ENCODE assay signal across 7 mouse cellular contexts in the genomic region with DNA sequence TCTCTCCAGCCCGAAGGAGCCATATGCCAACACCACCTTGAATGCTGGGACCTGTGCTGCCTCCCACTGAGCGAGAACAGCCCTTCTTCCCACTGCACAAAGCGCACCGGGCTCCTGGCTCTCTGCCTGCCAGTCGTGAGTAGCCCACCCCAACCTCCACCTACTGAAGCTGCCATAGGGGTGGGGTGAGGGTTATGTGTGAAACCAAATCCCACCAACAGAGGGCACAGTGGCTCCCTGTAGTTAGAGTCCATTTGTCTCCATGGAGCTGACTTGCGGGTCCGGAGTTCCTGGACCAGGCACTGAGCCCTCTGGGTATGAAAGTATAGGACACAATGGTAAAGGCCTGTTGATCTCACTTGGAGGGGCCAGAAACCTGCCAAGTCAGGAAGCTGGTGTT. TPM values are rescaled to one million over a fixed set of nuclear protein-coding genes. Genes with fewer than 3 reads are reported as not detected.
DNase-seq lines count a peak whose midpoint lies in the region; ATAC-seq and TF ChIP-seq lines count a peak whose summit lies in the region.

No protein-coding gene starts in this region.

- no peak overlapping the region for H3K9ac ChIP-seq in intestine, embryonic 14.5 days (ENCODE audit: low read length)
- no peak overlapping the region for H3K9ac ChIP-seq in intestine, embryonic 16.5 days (ENCODE audit: low read depth, low read length)
- H3K9ac ChIP-seq in midbrain, embryonic 12.5 days (replicated peaks), result no peak overlapping the region

- ATAC-seq in intestine, embryonic 14.5 days (replicated peaks; ENCODE audit: low FRiP score, low TSS enrichment, low read depth), result 0 out of 2 replicates have a peak, but pooled peaks have one; percentile 43
- ATAC-seq in intestine, embryonic 16.5 days, result no peak; the same call in 1 of the 2 replicates
- 0 out of 2 replicates have a peak, but pooled peaks have one; percentile 27 for ATAC-seq in midbrain, embryonic 12.5 days (ENCODE audit: low FRiP score, low read depth)
- no peak for ATAC-seq in monocyte, adult 5-6 weeks (replicated peaks; ENCODE audit: insufficient number of reproducible peaks, low FRiP score, low TSS enrichment, poor library complexity, severe bottlenecking)

- H3K27me3 ChIP-seq in intestine, embryonic 14.5 days (replicated peaks; ENCODE audit: control insufficient read depth, insufficient read depth, low read length), result peaks cover 11% of the 10 kb centered on the region; the same call in 1 of the 2 replicates
- H3K27me3 ChIP-seq in intestine, embryonic 16.5 days (replicated peaks; ENCODE audit: control insufficient read depth, insufficient read depth, low read length), result peaks cover 8% of the 10 kb centered on the region; the same call in 1 of the 2 replicates
- H3K27me3 ChIP-seq in midbrain, embryonic 12.5 days, result peaks cover 19% of the 10 kb centered on the region

- DNase-seq in intestine, embryonic 14.5 days (ENCODE audit: low spot score), result peak; percentile 76
- DNase-seq in ES-CJ7 (ENCODE audit: low read depth, low spot score), result peak; percentile 86
- peak; percentile 58 for DNase-seq in kidney, adult 9 months

- H3K4me3 ChIP-seq in intestine, embryonic 14.5 days (ENCODE audit: low read depth, low read length), result no peak overlapping the region
- H3K4me3 ChIP-seq in intestine, embryonic 16.5 days (ENCODE audit: low read length), result no peak overlapping the region
- no peak overlapping the region for H3K4me3 ChIP-seq in bone marrow macrophage, adult 2 months (ENCODE audit: insufficient read depth, low read length)
- H3K4me3 ChIP-seq in midbrain, embryonic 12.5 days, result no peak overlapping the region

- H3K36me3 ChIP-seq in intestine, embryonic 14.5 days (ENCODE audit: control insufficient read depth, insufficient read depth, low read length), result no peaks in the 10 kb centered on the region
- no peaks in the 10 kb centered on the region for H3K36me3 ChIP-seq in intestine, embryonic 16.5 days (ENCODE audit: control insufficient read depth, insufficient read depth, low read length)
- H3K36me3 ChIP-seq in midbrain, embryonic 12.5 days, result no peaks in the 10 kb centered on the region

- TF ChIP-seq POLR2A in bone marrow macrophage, adult 2 months (IDR thresholded peaks at IDR 0.05; ENCODE audit: borderline replicate concordance, low read depth, low read length), result no peak

- no peaks in the 10 kb centered on the region for H3K4me1 ChIP-seq in intestine, embryonic 14.5 days (replicated peaks; ENCODE audit: control insufficient read depth, insufficient read depth, low read length)
- H3K4me1 ChIP-seq in intestine, embryonic 16.5 days (ENCODE audit: control insufficient read depth, insufficient read depth, low read length), result no peaks in the 10 kb centered on the region
- H3K4me1 ChIP-seq in bone marrow macrophage, adult 2 months (ENCODE audit: control insufficient read depth, insufficient read depth, low read length), result no peaks in the 10 kb centered on the region
- peaks cover 8% of the 10 kb centered on the region for H3K4me1 ChIP-seq in midbrain, embryonic 12.5 days

- no peak overlapping the region for H3K4me2 ChIP-seq in intestine, embryonic 14.5 days (ENCODE audit: low read length)
- H3K4me2 ChIP-seq in intestine, embryonic 16.5 days (ENCODE audit: low read depth, low read length), result no peak overlapping the region
- no peak overlapping the region for H3K4me2 ChIP-seq in midbrain, embryonic 12.5 days (replicated peaks)

- no peaks in the 10 kb centered on the region for H3K9me3 ChIP-seq in intestine, embryonic 14.5 days (ENCODE audit: control insufficient read depth, low read length)
- no peaks in the 10 kb centered on the region for H3K9me3 ChIP-seq in intestine, embryonic 16.5 days (ENCODE audit: control insufficient read depth, low read length)
- H3K9me3 ChIP-seq in midbrain, embryonic 12.5 days, result no peaks in the 10 kb centered on the region

- H3K27ac ChIP-seq in intestine, embryonic 14.5 days (ENCODE audit: low read depth), result no peak overlapping the region
- no peak overlapping the region for H3K27ac ChIP-seq in intestine, embryonic 16.5 days (ENCODE audit: low read length)
- no peak overlapping the region for H3K27ac ChIP-seq in bone marrow macrophage, adult 2 months (ENCODE audit: insufficient read depth, low read depth, low read length)
- H3K27ac ChIP-seq in midbrain, embryonic 12.5 days (replicated peaks), result no peak overlapping the region

- 19% methylated on average over 7 of the region's 7 CpGs for WGBS in intestine, embryonic 14.5 days
- WGBS in intestine, embryonic 16.5 days, result 15% methylated on average over 7 of the region's 7 CpGs
- 18% methylated on average over 7 of the region's 7 CpGs for WGBS in midbrain, embryonic 12.5 days

- TF ChIP-seq CTCF in bone marrow macrophage, adult 2 months (IDR thresholded peaks at IDR 0.05; ENCODE audit: low read depth, low read length), result peak; percentile 12; the same call in 1 of the 2 replicates

RNA-seq across cellular contexts. Expression of a gene that starts 10.2 kb away (rescaled TPM):
- not detected in 2 replicates for polyA plus RNA-seq in intestine, embryonic 14.5 days (2014; fragmentation: Nextera tagmentation; extraction: Ambion mirVana)
- not detected in 2 replicates for polyA plus RNA-seq in intestine, embryonic 16.5 days (2015; fragmentation: Nextera tagmentation; extraction: Ambion mirVana)
- polyA plus RNA-seq in bone marrow macrophage, adult 2 months (2012; ENCODE audit: insufficient read depth, insufficient read length, missing spikeins), result not detected in 2 replicates
- not detected in 2 replicates for polyA plus RNA-seq in midbrain, embryonic 12.5 days (2016; fragmentation: Nextera tagmentation; extraction: Ambion mirVana)
- total RNA-seq in monocyte, adult 5-6 weeks (2017), result not detected in 3 replicates

RNA-seq across cellular contexts. Expression of a gene that starts 11.7 kb away (rescaled TPM):
- 0.77 and 1.1 TPM in 2 replicates for polyA plus RNA-seq in intestine, embryonic 14.5 days (2014; fragmentation: Nextera tagmentation; extraction: Ambion mirVana)
- 1.2 and 1.4 TPM in 2 replicates for polyA plus RNA-seq in intestine, embryonic 16.5 days (2015; fragmentation: Nextera tagmentation; extraction: Ambion mirVana)
- polyA plus RNA-seq in bone marrow macrophage, adult 2 months (2012; ENCODE audit: insufficient read depth, insufficient read length, missing spikeins), result not detected in 2 replicates
- polyA plus RNA-seq in midbrain, embryonic 12.5 days (2016; fragmentation: Nextera tagmentation; extraction: Ambion mirVana), result 1.2 and 1.7 TPM in 2 replicates
- total RNA-seq in monocyte, adult 5-6 weeks (2017), result not detected in 3 replicates

Comparison
In these comparisons a context has a peak if more than half of its experiments do, and no peak if none do; other contexts are left out.
1. ATAC-seq: peak in intestine, embryonic 14.5 days (single experiment) and midbrain, embryonic 12.5 days (single experiment); none in intestine, embryonic 16.5 days (single experiment) and monocyte, adult 5-6 weeks (single experiment).
2. Peak in every context shown above with its lines, with median percentiles within 50 percentile points of each other: DNase-seq.